Mouse (Mus musculus): ENCODE data around the gene Hnrnpm. TPM values are rescaled to one million over a fixed set of nuclear protein-coding genes. Genes with fewer than 3 reads are reported as not detected.

Gene Hnrnpm
- polyA plus RNA-seq, 1 experiment from 2014 or later = 161 TPM

Other genes starting within 250 kb of the Hnrnpm start
- 55.4 and 65.3 TPM in 2 replicates for gene Adamts10, start 162.7 kb downstream of the Hnrnpm start, polyA plus RNA-seq (2015; fragmentation: Nextera tagmentation; extraction: Ambion mirVana)
- 1.4 and 2.5 TPM in 2 replicates for gene Myo1f, start 131.2 kb downstream of the Hnrnpm start, polyA plus RNA-seq (2015; fragmentation: Nextera tagmentation; extraction: Ambion mirVana)
- gene Zfp414, start 57.8 kb downstream of the Hnrnpm start, polyA plus RNA-seq (2015; fragmentation: Nextera tagmentation; extraction: Ambion mirVana) = 50.9 and 71.0 TPM in 2 replicates
- 0.15 and 0.51 TPM in 2 replicates for gene Pram1, start 48.8 kb downstream of the Hnrnpm start, polyA plus RNA-seq (2015; fragmentation: Nextera tagmentation; extraction: Ambion mirVana)
- gene March2, start 31.8 kb upstream of the Hnrnpm start, polyA plus RNA-seq (2015; fragmentation: Nextera tagmentation; extraction: Ambion mirVana) = 82.2 and 84.1 TPM in 2 replicates
- gene Rab11b, start 73.7 kb upstream of the Hnrnpm start, polyA plus RNA-seq (2015; fragmentation: Nextera tagmentation; extraction: Ambion mirVana) = 481 and 517 TPM in 2 replicates
- 26.6 and 29.0 TPM in 2 replicates for gene Angptl4, start 95.0 kb upstream of the Hnrnpm start, polyA plus RNA-seq (2015; fragmentation: Nextera tagmentation; extraction: Ambion mirVana)
- 45.8 and 46.6 TPM in 2 replicates for gene Kank3, start 123.7 kb upstream of the Hnrnpm start, polyA plus RNA-seq (2015; fragmentation: Nextera tagmentation; extraction: Ambion mirVana)
- 392 and 410 TPM in 2 replicates for gene Rps28, start 137.7 kb upstream of the Hnrnpm start, polyA plus RNA-seq (2015; fragmentation: Nextera tagmentation; extraction: Ambion mirVana)
- 464 and 517 TPM in 2 replicates for gene Ndufa7, start 137.7 kb upstream of the Hnrnpm start, polyA plus RNA-seq (2015; fragmentation: Nextera tagmentation; extraction: Ambion mirVana)
- gene Cd320, start 156.2 kb upstream of the Hnrnpm start, polyA plus RNA-seq (2015; fragmentation: Nextera tagmentation; extraction: Ambion mirVana) = 55.7 and 59.8 TPM in 2 replicates
- not detected in 2 replicates for gene Gm7029, start 187.0 kb upstream of the Hnrnpm start, polyA plus RNA-seq (2015; fragmentation: Nextera tagmentation; extraction: Ambion mirVana)
- 2.5 and 2.6 TPM in 2 replicates for gene Kifc1, start 203.8 kb upstream of the Hnrnpm start, polyA plus RNA-seq (2015; fragmentation: Nextera tagmentation; extraction: Ambion mirVana)
- gene Platr17, start 218.3 kb upstream of the Hnrnpm start, polyA plus RNA-seq (2015; fragmentation: Nextera tagmentation; extraction: Ambion mirVana) = 0.20 and 0.46 TPM in 2 replicates
- 52.0 and 53.7 TPM in 2 replicates for gene Daxx, start 222.6 kb upstream of the Hnrnpm start, polyA plus RNA-seq (2015; fragmentation: Nextera tagmentation; extraction: Ambion mirVana)
- gene Tapbp, start 229.0 kb upstream of the Hnrnpm start, polyA plus RNA-seq (2015; fragmentation: Nextera tagmentation; extraction: Ambion mirVana) = 29.2 and 32.6 TPM in 2 replicates
- gene Zbtb22, start 229.0 kb upstream of the Hnrnpm start, polyA plus RNA-seq (2015; fragmentation: Nextera tagmentation; extraction: Ambion mirVana) = 16.2 and 17.2 TPM in 2 replicates
- 52.7 and 58.8 TPM in 2 replicates for gene Rgl2, start 242.7 kb upstream of the Hnrnpm start, polyA plus RNA-seq (2015; fragmentation: Nextera tagmentation; extraction: Ambion mirVana)

All from hindbrain, embryonic 16.5 days (tissue).